Mouse (Mus musculus) forebrain, embryonic 15.5 days (tissue): ENCODE results near the gene Olfr330. TPM values are rescaled to one million over a fixed set of nuclear protein-coding genes. Genes with fewer than 3 reads are reported as not detected.
"Not testable (repeated sequence)": the region's sequence is repeated elsewhere in the genome, so short reads cannot be mapped to it uniquely, and the experiment has no call there.

ENCODE experiments used
- ATAC-seq: fragments of 200-750 bp; cut with Nextera tagmentation; replicated peaks from 2 replicates; pipeline ENCODE4 v1.8.0; 2017; ENCODE audit warnings: mild to moderate bottlenecking, moderate TSS enrichment, moderate library complexity
- H3K27ac ChIP-seq: fragments of 300-500 bp; sonication (generic); replicated peaks from 2 replicates; pipeline ENCODE4 v1.5.1; 2015; ENCODE audit warnings: mild to moderate bottlenecking, inconsistent platforms
- H3K27me3 ChIP-seq: fragments of 300-500 bp; sonication (generic); 2 replicates; pipeline ENCODE4 v1.6.1; 2015; ENCODE audit warnings: inconsistent platforms
- H3K36me3 ChIP-seq: fragments of 300-500 bp; sonication (generic); 2 replicates; pipeline ENCODE4 v1.6.1; 2015; ENCODE audit warnings: mild to moderate bottlenecking, inconsistent platforms
- H3K4me1 ChIP-seq: fragments of 300-500 bp; sonication (generic); 2 replicates; pipeline ENCODE4 v1.6.1; 2015; ENCODE audit warnings: inconsistent platforms
- H3K4me2 ChIP-seq: fragments of 300-500 bp; sonication (generic); replicated peaks from 2 replicates; pipeline ENCODE4 v1.6.1; 2015; ENCODE audit warnings: mild to moderate bottlenecking, inconsistent platforms
- H3K4me3 ChIP-seq: fragments of 300-500 bp; sonication (generic); 2 replicates; pipeline ENCODE4 v1.5.1; 2015; ENCODE audit warnings: mild to moderate bottlenecking, inconsistent platforms
- H3K9ac ChIP-seq: fragments of 300-500 bp; sonication (generic); replicated peaks from 2 replicates; pipeline ENCODE4 v1.6.1; 2015; ENCODE audit warnings: mild to moderate bottlenecking, inconsistent platforms
- H3K9me3 ChIP-seq: fragments of 300-500 bp; sonication (generic); 2 replicates; pipeline ENCODE4 v1.6.1; 2016; ENCODE audit warnings: inconsistent platforms
- WGBS: fragments of 180-500 bp; shearing (Covaris S2); methylation state at CpG from one replicate; pipeline ENCODE4 v1.1.7; 2015; ENCODE audit warnings: mixed read lengths; 5-methylcytosine and 5-hydroxymethylcytosine counted together
- polyA plus RNA-seq: library from polyadenylated mRNA; unstranded; fragments of >200 nt; fragmentation: Nextera tagmentation; extraction: Ambion mirVana; gene quantifications from 2 replicates; pipeline ENCODE4 v1.2.1, GENCODE M21; 2015

The Olfr330 gene
- not detected in 2 replicates for polyA plus RNA-seq

DNA sequence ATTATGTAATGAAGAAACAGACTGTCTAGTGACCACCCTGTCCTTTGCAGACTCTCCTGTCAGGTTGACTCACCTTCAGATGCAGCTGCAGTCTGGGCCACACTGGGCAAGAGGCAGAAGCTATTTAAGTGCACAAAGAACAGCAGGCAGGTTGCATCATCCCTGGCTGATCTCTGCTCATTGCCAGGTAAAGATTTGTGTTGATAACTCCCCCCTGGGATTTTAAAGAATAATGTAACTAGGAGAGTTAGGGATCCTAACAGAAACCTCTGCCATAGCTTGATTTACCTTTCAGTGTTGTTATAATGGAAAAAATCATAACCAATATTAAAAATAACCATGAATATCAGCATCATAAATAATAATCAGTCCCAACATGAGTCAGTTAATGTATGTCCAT, at the start of gene Olfr330:
Olfr330 (minus strand) TSS at position 101 of the 400 bp plus-strand sequence.
- H3K36me3 ChIP-seq, H3K9ac ChIP-seq, H3K4me3 ChIP-seq, H3K27me3 ChIP-seq, ATAC-seq, H3K4me2 ChIP-seq, H3K4me1 ChIP-seq, H3K27ac ChIP-seq, H3K9me3 ChIP-seq: not testable (repeated sequence)

DNA sequence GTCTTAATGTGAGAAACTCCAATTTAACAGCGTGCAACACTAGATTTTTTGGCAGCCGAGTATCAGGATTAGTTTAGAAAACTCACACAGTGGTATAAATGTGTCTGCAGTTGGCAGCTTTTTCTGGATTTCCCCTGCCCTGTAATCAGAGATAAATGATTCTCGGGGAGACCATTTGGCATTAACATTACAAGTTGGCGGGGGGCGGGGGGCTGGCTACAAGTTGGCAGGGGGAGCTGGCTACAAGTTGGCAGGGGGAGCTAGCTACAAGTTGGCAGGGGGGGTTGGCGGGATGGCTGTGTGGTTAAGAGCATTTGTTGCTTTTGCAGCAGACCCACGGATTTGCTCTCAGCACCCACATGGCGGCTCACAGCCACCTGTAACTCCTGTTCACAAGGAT, 44.0 kb upstream of the Olfr330 start:
- H3K4me1 ChIP-seq = 0 out of 2 replicates have a peak, but pooled peaks cover 6% of the 10 kb centered on the region
- H3K36me3 ChIP-seq = no peaks in the 10 kb centered on the region
- H3K9me3 ChIP-seq = no peaks in the 10 kb centered on the region
- 50% methylated on average over 8 of the region's 8 CpGs for WGBS
- H3K4me3 ChIP-seq = no peak overlapping the region
- ATAC-seq = peak; percentile 60; the same call in 1 of the 2 replicates
- H3K4me2 ChIP-seq = no peak overlapping the region
- no peaks in the 10 kb centered on the region for H3K27me3 ChIP-seq
- no peak overlapping the region for H3K27ac ChIP-seq
- H3K9ac ChIP-seq = no peak overlapping the region

- Histone ChIP-seq H3K4me3 (no peak within 1 kb of the TSS), H3K27me3 (no peaks in the 10 kb centered on the region), H3K27ac (no peak within 1 kb of the TSS), H3K9me3 (no peaks in the 10 kb centered on the region), H3K4me1 (0 out of 2 replicates have a peak, but pooled peaks cover 6% of the 10 kb centered on the region), H3K4me2 (no peak within 1 kb of the TSS), H3K9ac (no peak within 1 kb of the TSS), H3K36me3 (no peaks in the 10 kb centered on the region)
- WGBS = 67% methylated on average over 1 of the region's 1 CpGs
- no peak for ATAC-seq
Measured at GRCm38 (mm10) chr11:58577430-58577829, 42.8 kb upstream of the Olfr330 start, which contains the start of gene Olfr325. Gene Olfr325, plus strand, starts transcription at chr11:58577730.

GRCm38 (mm10) chr11:58570405-58570804, 35.8 kb upstream of the Olfr330 start, which contains the start of gene Olfr224:
Gene Olfr224, minus strand, starts transcription at chr11:58570553.
- H3K27me3 ChIP-seq = no peaks in the 10 kb centered on the region
- H3K36me3 ChIP-seq = no peaks in the 10 kb centered on the region
- 71% methylated on average over 5 of the region's 5 CpGs for WGBS
- no peak within 1 kb of the TSS for H3K9ac ChIP-seq
- H3K9me3 ChIP-seq = no peaks in the 10 kb centered on the region
- no peak within 1 kb of the TSS for H3K27ac ChIP-seq
- H3K4me2 ChIP-seq = no peak within 1 kb of the TSS
- ATAC-seq = no peak
- H3K4me3 ChIP-seq = no peak within 1 kb of the TSS
- H3K4me1 ChIP-seq = no peaks in the 10 kb centered on the region

GRCm38 (mm10) chr11:58555536-58555935, 20.9 kb upstream of the Olfr330 start, which contains the start of gene Olfr328:
Gene Olfr328, minus strand, starts transcription at chr11:58555636.
- H3K4me3 ChIP-seq = no peak within 1 kb of the TSS
- WGBS = 73% methylated on average over 1 of the region's 1 CpGs
- no peak within 1 kb of the TSS for H3K4me2 ChIP-seq
- H3K27ac ChIP-seq = no peak within 1 kb of the TSS
- no peaks in the 10 kb centered on the region for H3K9me3 ChIP-seq
- H3K36me3 ChIP-seq = no peaks in the 10 kb centered on the region
- no peak within 1 kb of the TSS for H3K9ac ChIP-seq
- H3K4me1 ChIP-seq = no peaks in the 10 kb centered on the region
- ATAC-seq = no peak
- H3K27me3 ChIP-seq = no peaks in the 10 kb centered on the region

GRCm38 (mm10) chr11:58546322-58546721, 11.7 kb upstream of the Olfr330 start, which contains the start of gene Olfr329-ps:
Gene Olfr329-ps, minus strand, starts transcription at chr11:58546422.
- no peak for ATAC-seq
- no peaks in the 10 kb centered on the region for H3K4me1 ChIP-seq
- WGBS = 79% methylated on average over 5 of the region's 5 CpGs
- H3K27me3 ChIP-seq = no peaks in the 10 kb centered on the region
- H3K9me3 ChIP-seq = no peaks in the 10 kb centered on the region
- H3K36me3 ChIP-seq = no peaks in the 10 kb centered on the region
- no peak within 1 kb of the TSS for H3K27ac ChIP-seq
- H3K4me3 ChIP-seq = no peak within 1 kb of the TSS
- H3K9ac ChIP-seq = no peak within 1 kb of the TSS
- H3K4me2 ChIP-seq = no peak within 1 kb of the TSS

DNA sequence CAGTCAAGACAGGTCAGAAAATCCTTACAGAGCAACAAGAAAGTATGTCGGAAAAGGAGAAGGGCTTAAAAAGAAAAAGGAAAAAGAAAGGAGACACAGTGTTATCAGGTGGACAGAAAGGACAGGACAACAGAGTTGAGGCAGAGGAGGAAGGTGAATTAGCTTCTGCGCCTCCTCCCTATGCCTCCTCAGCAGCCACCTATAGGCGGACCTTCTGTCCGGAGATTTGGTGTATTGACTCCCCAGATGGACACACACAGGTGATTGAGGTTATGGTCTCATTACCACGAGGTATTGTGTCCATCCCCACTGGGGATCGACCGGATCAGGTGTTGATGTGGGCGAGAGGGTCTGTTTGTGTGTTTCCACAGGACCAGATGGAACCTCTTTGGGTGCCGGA, 14.9 kb downstream of the Olfr330 start:
- not testable (repeated sequence) for H3K9ac ChIP-seq, H3K27me3 ChIP-seq, ATAC-seq, H3K9me3 ChIP-seq, H3K27ac ChIP-seq, H3K36me3 ChIP-seq, H3K4me2 ChIP-seq, H3K4me3 ChIP-seq, H3K4me1 ChIP-seq
- 91% methylated on average over 8 of the region's 9 CpGs for WGBS

GRCm38 (mm10) chr11:58518916-58519315, 15.7 kb downstream of the Olfr330 start:
- not testable (repeated sequence) for H3K4me2 ChIP-seq, H3K4me3 ChIP-seq, H3K9me3 ChIP-seq, H3K27ac ChIP-seq, H3K36me3 ChIP-seq, ATAC-seq, H3K4me1 ChIP-seq, H3K9ac ChIP-seq, H3K27me3 ChIP-seq
- WGBS = 94% methylated on average over 18 of the region's 18 CpGs

- not testable (repeated sequence) for H3K4me3 ChIP-seq, H3K27ac ChIP-seq, H3K27me3 ChIP-seq, H3K4me2 ChIP-seq, H3K36me3 ChIP-seq, H3K4me1 ChIP-seq, H3K9me3 ChIP-seq, ATAC-seq, H3K9ac ChIP-seq
- 83% methylated on average over 19 of the region's 19 CpGs for WGBS
Measured at GRCm38 (mm10) chr11:58509058-58509457, 25.6 kb downstream of the Olfr330 start.

DNA sequence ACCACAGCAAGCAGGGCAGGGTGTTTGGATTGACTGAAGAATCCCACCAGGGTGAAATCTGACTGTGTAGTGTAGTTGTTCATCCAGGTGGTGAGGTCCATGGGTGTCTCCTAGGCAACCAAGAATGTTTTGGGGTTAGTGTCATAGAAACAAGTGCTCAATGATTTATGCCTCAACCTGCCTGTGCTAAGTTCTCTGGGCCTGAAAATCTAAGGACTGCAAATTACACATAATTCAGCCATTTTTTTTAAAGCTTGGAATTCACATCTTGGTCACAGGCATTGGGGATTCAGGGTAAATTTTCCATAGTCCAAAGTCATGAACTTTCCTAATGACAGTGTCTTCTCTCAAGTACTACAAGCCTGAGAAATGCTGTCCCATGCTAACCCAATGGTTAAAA, 32.2 kb downstream of the Olfr330 start, which contains the start of gene Olfr331:
Olfr331 (minus strand) TSS at position 101 of the 400 bp plus-strand sequence.
- not testable (repeated sequence) for H3K4me1 ChIP-seq, H3K9ac ChIP-seq, H3K27me3 ChIP-seq, H3K9me3 ChIP-seq, H3K27ac ChIP-seq, ATAC-seq, H3K4me2 ChIP-seq, H3K36me3 ChIP-seq, H3K4me3 ChIP-seq

GRCm38 (mm10) chr11:58499290-58499689, 35.3 kb downstream of the Olfr330 start:
- no peak for ATAC-seq
- no peaks in the 10 kb centered on the region for H3K4me1 ChIP-seq
- no peak overlapping the region for H3K4me3 ChIP-seq
- H3K27ac ChIP-seq = no peak overlapping the region
- H3K4me2 ChIP-seq = no peak overlapping the region
- H3K9ac ChIP-seq = no peak overlapping the region
- 51% methylated on average over 3 of the region's 3 CpGs for WGBS
- H3K9me3 ChIP-seq = no peaks in the 10 kb centered on the region
- no peaks in the 10 kb centered on the region for H3K36me3 ChIP-seq
- no peaks in the 10 kb centered on the region for H3K27me3 ChIP-seq

GRCm38 (mm10) chr11:58498761-58499160, 35.9 kb downstream of the Olfr330 start:
- Histone ChIP-seq H3K4me1 (no peaks in the 10 kb centered on the region), H3K36me3 (no peaks in the 10 kb centered on the region), H3K27ac (no peak overlapping the region), H3K4me2 (no peak overlapping the region), H3K9ac (no peak overlapping the region), H3K9me3 (no peaks in the 10 kb centered on the region), H3K27me3 (no peaks in the 10 kb centered on the region), H3K4me3 (no peak overlapping the region)
- WGBS = 82% methylated on average over 9 of the region's 9 CpGs
- no peak for ATAC-seq

- H3K9ac ChIP-seq = no peak within 1 kb of the TSS
- WGBS = 78% methylated on average over 2 of the region's 2 CpGs
- H3K4me1 ChIP-seq = no peaks in the 10 kb centered on the region
- no peak within 1 kb of the TSS for H3K4me2 ChIP-seq
- H3K27ac ChIP-seq = no peak within 1 kb of the TSS
- H3K9me3 ChIP-seq = no peaks in the 10 kb centered on the region
- H3K4me3 ChIP-seq = no peak within 1 kb of the TSS
- ATAC-seq = no peak
- no peaks in the 10 kb centered on the region for H3K27me3 ChIP-seq
- no peaks in the 10 kb centered on the region for H3K36me3 ChIP-seq
Measured at GRCm38 (mm10) chr11:58492455-58492854, 42.2 kb downstream of the Olfr330 start, which contains the start of gene Olfr332. Gene Olfr332, minus strand, starts transcription at chr11:58492555.
